Mouse (Mus musculus) frontal cortex, adult 2 months (tissue): ENCODE data around the gene Itih1. TPM values are rescaled to one million over a fixed set of nuclear protein-coding genes. Genes with fewer than 3 reads are reported as not detected.

Experiments
- DNase-seq, 2 experiments: peaks; one replicate each; pipeline ENCODE4 v3.0.0; 2022; ENCODE audit warnings: low spot score in 1 of 2; ENCODE audit errors: extremely low spot score in 1 of 2
- polyA plus RNA-seq: library from polyadenylated mRNA; depleted of rRNA; stranded (reverse); fragments of >200 nt; gene quantifications from 2 replicates; pipeline ENCODE4 v1.2.3, GENCODE M21; 2012; rRNA removed

Gene Itih1
- not detected in 2 replicates for polyA plus RNA-seq

DNA sequence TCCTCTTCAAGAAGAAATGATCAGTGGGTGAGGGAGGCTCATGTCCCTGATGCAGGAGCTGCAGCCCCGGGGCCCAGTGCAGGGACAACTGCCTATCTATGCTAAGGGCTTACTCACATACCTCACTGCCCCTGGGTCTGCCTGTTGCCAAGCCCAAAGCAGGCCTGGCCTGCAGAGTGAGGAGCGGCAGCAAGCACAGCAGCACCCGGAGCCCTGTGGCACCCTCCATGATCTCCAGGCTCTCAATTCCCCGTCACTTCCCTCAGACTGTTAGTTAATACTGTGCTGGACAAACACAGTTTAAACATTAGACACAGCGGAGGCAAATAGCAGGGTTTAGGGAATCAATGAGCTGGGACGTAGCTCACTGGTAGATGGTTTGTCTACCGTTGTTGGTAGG is at the start of gene Itih1:
TSS of gene Itih1 (minus strand) at position 252 of the 400 bp plus-strand sequence.
- no peak for DNase-seq

DNA sequence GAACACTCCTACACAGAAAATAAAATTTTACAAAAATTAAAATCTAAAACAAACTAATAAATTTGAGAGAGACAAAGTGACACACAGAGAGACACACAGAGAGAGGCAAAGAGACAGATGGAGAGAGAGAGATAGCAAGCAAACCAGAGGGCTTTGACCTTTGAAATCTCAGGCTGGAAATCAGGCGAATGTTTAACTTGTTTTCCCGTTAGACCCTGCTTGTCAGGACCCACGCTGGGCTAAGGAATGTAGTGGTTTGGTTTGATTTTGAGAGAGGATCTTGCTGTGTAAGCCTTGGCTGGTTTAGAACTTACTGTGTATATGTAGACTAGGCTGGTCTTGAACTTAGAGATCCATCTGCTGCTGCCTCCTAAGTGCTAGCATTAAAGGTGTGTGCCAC is 33.1 kb upstream of the Itih1 start:
- DNase-seq: no peak

DNA sequence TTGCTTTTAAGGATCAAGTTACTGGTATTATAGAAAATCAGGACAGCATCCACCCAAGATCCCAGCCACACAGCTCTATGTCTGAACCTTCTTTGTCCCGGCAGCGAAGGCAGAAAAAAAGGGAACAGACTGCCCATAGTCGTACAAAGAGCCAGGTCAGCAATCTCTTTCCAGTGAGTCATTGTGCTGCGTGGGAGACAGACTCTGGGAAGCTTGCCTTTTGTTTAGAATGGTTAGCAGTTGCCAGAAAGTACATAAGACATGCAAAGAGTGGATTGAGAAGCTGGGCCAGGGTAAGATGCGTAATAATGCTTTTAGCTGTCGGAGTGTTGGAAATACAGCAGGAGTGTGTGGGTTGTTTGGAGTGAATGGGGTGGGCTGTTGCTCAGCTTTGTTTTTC is 31.1 kb upstream of the Itih1 start:
- DNase-seq: peak; percentile 72 to 80

DNA sequence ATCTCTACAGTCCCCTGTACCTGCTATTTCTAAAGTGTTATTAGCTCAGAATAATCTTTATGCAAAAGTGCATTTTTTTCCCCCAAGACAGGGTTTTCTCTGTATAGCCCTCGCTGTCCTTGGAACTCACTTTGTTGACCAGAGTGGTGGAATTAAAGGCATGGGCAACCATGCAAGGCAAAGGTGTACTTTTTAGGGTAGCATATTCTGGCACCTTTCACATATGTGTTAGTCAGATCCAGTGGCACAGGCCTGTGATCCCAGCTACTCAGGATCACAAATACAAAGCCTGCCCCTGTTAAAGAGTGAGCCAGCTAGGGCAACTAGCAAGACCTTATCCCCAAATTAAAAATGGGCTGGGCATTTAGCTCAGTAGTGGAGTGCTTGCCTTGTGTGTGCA is 17.3 kb upstream of the Itih1 start:
- no peak for DNase-seq

DNA sequence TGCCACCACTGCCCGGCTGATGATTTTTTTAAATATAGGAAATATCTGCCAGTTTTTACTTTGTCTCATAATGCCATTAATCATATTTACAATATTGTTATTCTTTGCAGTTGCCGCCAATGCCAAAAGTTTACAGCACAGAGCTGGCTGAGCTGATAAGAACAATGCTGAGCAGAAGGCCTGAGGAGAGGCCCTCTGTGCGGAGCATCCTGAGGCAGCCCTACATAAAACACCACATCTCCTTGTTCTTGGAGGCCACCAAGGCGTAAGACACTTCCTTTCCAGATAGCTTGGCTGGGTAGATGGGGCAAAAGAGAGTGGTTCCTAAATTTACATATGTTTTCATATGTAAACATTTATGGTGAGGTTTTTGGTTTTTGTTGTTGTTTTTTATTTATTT is 15.9 kb upstream of the Itih1 start:
- DNase-seq: no peak

DNA sequence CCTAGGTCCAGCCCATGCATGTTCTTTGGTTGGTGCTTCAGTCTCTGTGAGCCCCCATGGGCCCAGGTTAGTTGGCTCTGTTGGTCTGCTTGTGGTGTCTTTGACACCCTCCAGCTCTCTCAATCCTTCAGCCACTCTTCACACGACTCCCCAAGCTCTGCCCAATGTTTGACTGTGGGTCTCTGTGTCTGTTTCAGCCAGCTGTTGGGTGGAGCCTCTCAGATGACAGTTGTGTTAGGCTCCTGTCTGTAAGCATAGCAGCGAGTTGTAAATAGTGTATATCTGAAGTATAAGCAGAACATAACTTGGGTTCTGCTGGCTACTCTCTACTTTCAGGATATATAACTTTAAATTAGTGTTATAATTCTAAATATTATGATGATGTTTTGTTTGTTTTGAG is 15.4 kb upstream of the Itih1 start:
- no peak for DNase-seq

DNA sequence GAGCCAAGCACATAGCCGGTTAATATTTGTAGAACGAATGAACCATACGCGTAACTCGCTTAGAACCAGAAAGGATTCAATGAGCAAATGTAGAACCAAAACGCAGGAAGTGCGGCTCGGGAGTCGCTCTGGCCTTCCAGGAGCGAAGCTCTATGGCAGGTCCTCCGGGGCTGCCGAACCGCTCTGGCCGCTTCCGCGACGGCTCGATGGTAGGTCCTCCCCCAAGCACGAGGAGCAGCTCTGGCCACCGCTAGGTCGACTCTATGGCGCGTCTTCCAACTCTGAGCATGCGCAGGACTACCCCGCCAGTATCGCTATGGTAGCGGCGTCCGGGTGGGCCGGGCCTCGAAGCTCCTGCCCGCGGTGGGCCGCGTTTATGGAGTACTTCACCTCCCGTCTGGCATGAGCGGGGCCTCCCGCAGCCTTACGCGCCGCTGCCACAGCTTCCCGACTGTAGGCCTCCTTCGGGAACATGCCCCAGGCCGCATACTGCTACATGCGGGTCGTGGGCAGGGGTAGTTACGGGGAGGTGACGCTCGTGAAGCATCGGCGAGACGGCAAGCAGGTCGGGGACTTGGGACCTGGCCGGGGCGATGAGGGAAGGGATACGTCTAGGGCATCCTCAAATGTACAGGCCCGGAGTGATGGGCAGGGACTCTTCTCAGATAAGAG is 8.2 kb upstream of the Itih1 start, which contains the start of gene Nek4:
TSS of gene Nek4 (plus strand) at position 224 of the 672 bp plus-strand sequence.
- peak; percentile 95 to 98 for DNase-seq

DNA sequence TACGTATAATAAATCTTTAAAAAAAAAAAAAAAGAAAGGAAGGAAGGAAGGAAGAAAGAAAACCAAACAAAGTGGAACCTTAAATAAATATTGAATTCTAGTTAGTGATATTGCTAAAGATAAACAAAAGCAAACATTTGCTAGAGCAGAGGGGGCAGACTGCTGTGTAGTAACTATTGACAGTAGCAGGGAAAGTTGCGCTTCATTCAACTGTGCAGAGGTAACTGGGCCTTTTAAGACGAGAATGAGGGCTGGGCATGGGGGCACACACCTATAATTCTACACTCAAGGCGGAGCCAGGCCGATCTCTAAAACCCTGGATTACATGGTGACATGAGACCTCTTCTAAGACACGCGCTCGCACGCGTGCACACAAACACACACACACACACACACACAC is 6.9 kb upstream of the Itih1 start:
- no peak for DNase-seq

DNA sequence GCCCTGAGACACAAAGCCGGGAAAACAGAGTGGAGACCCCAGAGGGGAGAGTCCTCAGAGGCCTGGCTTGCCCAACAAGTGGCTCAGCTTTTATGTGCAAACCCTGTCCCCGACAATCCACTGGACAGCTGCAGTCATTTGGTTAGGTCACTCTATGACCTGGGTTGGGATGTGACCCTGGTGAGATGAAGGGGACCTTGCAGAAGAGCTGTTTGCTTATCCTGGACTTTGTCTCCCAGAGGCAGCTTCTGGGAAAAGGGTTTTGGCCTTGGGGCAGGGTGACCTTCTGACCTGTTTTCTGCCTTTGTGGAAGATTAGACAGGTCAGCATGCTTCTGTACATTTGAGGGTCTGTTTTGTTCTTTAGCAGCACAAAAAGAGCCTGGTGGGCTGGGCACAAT is 1.7 kb upstream of the Itih1 start:
- no peak for DNase-seq

DNA sequence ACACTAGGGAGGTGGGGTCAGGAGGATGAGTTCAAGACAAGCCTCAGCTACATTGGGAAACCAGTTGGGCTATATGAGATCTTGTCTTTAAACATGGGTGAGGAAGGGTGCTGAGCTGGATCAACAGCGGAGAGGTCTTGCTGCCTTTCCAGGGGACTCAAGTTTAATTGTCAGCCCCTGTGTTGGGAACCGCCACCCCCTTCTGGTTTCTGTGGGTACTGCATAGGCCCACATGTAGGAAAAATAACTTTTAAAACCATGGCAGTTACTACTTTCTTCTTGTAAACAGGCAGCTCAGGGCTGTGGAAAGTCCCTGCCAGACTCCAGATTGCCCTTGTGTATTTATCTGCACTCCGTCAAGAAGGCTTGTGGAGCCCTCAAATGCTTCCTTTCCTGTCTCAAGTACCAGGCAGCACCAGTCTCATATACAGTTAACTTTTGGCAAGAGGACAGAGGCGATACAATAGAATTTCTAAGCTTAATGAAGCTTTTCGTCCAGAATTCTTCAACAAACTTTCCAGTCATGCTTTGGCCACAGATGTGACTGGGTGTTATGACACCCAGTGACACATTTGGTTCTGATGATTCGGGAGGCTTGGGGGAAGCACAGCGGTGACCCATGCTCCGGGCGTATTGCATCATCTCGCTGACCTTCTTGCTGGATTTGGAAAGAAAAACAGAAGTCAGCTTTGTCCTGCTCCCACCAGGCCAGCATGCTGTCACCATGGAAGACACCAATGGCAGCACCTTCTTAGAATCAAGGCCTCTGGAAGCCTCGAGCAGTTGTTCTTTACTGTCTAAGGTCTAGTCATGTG is 978 bp upstream of the Itih1 start:
- peak in 1 of 2 experiments; percentile 81 for DNase-seq

DNA sequence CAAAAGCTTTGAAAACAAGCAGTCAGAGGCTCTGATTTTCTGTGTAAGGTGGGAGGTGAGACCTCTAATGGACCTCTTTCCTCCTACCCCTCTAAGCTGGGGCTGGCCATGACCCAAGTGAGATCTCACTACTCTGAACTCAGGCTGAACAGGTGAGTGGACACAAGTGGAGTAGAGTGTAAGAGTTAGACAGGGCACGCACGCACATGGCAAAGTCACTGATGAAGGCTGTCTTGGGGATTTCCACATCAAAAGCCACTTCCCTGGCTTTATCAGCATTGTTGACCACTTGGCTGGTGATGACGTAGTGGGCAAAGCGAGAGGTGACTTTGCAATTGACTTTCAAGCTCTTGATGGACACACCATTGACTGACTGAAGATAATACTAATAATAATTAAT is 835 bp downstream of the Itih1 start:
- no peak for DNase-seq

DNA sequence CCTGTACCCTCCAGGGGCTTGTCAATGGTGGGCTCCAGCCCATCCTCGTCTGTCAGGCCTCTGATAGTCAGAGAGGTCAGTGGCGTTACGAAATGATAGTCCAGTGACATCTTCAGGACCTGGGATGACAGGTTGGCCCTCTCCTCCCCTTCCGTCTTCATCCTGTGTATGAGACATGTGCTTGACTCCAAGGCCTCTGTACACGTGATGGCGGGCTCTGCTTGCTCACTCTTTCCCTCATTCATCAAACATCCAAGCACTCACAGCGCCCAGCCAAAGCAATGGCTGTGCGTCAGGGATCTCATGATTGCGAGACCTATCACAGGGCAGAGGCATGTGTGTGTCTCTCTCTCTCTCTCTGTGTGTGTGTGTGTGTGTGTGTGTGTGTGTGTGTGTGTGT is 9.7 kb downstream of the Itih1 start:
- no peak for DNase-seq

DNA sequence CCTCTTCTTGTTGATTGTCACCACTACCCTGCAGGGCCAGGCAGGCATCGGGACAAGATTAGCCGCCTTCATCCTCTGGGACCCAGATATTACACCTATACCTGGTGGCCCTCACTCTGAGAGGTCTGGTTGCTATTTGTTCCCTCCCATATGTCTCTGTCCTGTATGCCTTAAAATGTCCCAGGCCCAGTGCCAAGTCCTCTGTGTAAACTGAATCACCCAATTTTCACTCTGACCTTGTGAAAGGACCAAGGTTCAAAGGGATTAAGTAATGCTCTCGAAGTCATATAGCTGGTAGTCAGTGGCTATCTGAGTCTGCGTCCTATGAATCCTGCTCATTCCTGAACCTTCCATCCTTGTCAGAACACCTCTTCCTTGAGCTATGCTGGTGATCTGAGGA is 12.7 kb downstream of the Itih1 start:
- no peak for DNase-seq

DNA sequence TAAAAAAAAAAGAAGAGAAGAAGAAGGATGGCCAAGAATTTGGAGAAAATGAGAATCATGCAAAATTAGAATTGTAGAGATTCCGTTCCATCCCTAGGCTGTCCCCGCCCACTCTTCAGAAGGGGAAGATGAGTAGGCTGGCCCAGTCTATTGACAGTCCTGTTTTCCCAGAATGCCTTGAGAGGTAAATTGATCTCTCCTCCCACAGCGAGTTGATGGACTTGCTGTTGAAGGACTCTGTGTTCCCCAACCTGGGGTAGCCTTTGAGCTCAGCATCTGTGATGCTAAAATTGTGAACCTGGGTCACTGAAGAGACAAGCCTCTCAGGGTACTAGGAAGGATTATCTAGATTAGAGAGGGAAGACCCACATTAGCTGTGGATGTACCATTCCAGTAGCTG is 17.6 kb downstream of the Itih1 start:
- no peak for DNase-seq

DNA sequence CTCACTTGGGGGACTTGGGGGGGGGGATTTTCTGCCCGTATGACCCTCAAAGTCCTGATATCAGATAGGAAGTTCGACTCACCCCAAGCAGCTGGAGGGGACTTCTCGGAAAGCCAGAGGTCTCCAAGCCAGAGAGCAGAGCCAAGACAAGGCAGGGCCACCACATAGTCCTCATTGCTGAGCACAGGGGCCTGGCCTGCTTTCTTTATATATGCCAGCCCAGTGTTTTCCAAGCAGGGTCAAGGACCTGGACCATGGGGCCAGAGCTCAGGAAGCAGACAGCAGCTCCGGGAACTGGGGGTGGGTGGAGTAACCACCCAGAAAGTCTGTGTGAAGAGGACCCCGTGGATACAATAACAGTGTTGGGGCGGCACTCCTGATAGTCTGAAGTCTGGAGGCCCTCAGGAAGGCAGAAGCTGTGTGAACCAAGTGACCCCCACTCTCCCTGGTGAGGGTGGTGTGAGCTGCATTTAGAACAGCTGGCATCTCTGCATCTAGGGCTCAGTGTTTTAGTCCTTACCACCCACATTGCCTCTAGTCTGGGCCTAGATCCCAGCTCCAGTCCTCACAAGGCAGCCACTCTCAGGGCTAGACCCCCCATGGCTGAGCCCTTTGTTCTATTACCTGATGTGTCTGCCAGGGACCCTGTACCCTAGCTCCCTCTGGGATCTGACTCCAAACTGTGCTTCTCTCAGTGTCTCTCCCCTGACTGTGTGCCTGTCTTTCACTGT is 19.5 kb downstream of the Itih1 start, which contains the start of gene Itih3:
TSS of gene Itih3 (minus strand) at position 386 of the 731 bp plus-strand sequence.
- peak; percentile 43 to 44 for DNase-seq

DNA sequence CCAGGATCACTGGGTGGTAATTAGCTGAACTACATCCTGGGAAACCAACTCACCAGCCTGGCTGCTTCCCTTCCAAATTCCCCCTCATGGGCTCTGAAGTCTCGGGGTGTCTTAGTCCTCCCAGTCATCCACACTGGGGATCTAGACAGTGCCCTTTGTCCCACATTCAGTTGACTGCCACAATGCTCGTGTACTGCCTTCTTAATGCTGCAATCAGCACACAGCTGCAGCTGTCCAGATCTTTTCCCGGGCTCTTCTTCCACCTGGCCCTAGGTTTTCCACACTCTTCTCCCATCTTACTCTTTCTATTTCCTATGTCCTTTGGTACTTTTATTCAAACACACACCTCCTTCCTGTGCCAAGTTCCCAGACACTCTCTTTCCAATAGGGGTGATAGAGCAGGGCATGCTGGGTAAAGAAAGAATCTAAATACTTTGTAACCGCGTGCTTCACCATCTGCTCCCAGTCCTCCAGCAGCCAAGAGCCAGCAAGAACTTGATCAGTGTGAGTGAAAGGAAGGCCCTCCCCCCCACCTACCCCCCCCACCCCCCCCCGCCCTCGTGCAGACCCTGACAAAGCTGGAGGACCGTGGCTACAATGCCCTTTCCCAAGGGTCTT is 20.9 kb downstream of the Itih1 start:
- peak in 1 of 2 experiments; percentile 17 for DNase-seq

DNA sequence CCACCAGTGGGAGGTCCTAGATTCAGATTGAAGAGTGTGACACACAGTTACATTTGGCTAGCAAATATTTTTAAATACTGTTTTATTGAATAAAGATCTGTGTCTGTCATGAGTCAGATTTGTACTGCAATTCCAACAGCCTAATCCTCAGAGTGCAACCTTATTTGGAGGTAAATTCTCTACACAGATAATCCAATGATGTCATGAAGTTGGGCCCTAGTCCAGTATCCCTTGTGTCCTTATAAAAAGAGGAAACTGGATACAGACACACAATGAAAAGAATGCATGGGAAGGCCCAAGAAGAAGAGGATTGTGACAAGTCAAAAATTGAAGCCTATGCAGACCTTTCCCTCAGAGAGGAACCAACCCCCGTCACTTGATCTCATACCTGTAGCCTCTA is 26.6 kb downstream of the Itih1 start:
- DNase-seq: no peak

DNA sequence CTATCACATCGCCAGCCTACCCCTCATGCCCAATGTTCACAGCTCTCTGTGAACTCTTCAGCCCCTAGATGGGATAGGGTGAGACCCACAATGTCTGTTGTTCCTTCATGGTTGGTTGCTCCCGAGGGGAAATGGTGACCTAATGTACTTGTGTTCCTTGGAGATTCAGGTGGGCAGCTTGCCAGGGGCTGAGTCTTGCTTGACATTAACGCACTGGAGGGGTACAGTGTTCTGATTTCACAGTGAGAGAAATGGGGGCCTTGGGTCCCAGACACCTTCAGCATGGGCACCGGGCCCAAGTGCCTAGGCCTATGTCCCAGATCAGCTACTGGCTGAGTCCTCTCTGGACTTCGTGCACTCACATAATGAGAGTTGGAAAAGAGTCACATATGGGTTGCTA is 29.7 kb downstream of the Itih1 start:
- no peak for DNase-seq

DNA sequence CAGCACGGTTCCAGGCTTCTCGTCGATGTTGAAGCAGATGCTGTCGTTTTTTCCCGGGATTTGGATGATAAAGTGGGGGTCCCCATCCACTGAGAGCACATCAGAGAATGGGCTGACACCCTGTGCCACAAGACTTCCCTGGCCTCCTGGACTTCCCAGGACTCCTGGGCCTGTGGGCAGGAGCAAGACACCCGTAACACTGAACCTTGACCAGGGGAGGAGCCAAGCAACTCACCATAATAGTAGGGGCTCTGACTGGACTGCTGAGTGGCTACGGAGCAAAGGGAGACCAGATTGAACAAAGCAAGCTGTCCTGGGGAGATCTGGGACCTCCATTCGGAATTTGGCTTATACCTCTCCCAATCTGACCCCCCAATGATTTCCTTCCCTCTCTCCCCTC is 30.4 kb downstream of the Itih1 start:
- no peak for DNase-seq

DNA sequence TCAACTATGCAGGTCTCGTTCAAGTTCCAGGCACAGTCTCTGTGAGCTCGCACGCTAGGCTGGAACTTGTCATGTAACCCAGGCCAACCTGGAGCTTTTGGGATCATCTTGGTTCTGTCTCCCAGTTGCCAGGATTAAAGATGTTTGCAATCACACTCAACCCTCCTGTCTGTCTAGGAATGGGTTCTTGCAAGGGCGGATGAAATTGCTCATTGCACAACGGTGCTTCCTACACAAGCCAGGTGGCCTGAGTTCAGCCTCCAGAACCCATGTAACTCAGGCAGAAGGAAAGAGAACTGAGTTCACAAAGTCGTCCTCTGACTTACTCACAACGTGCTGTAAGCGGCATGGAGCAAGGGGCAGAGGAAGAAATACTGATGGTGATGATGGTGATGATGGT is 31.9 kb downstream of the Itih1 start:
- DNase-seq: no peak

DNA sequence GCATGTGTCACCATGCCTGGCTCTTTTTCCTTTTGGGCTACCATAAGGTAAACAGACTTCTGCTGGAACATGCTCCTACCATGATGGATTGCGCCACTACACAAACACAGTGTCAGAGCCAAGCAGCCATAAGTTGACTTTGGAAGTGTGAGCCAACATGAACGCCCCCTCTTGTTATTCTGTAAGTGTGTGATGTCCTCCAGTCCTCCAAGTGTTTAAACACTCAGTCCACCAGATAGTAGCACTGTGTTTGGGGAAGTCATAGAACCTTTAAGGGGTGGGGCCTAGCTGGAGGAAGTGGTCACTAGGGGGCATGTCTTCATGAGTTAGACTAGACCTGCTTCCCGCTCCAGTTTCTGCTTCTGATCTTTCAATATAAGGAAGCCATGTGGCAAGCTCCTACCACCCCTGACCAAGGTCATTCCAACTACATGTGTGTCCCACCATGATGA is 35.2 kb downstream of the Itih1 start:
- no peak for DNase-seq
